Mouse (Mus musculus) spleen, postnatal 0 days (tissue): ENCODE data around the gene Ttll7. TPM values are rescaled to one million over a fixed set of nuclear protein-coding genes. Genes with fewer than 3 reads are reported as not detected.

ENCODE experiments used
- polyA plus RNA-seq: library from polyadenylated mRNA; unstranded; fragments of >200 nt; fragmentation: Nextera tagmentation; extraction: Ambion mirVana; gene quantifications from 2 replicates; pipeline ENCODE4 v1.2.1, GENCODE M21; 2015

Gene Ttll7
- polyA plus RNA-seq: 1.2 and 1.4 TPM in 2 replicates

GRCm38 (mm10) chr3:146851966-146852891, at the start of gene Ttll7:
Gene Ttll7 (plus strand): TSS chr3:146852367.

GRCm38 (mm10) chr3:146812901-146813393, 39.2 kb upstream of the Ttll7 start, which contains the start of gene Prkacb:
Gene Prkacb (minus strand): TSS chr3:146812990.

Other genes starting within 250 kb of the Ttll7 start
- 0.18 and 0.36 TPM in 2 replicates for gene Dnase2b, start 236.8 kb upstream of the Ttll7 start, polyA plus RNA-seq
- gene 4930503B20Rik, start 201.1 kb upstream of the Ttll7 start, polyA plus RNA-seq: 0.11 TPM in 1 of 2 replicates, not detected in the other
- gene Samd13, start 166.8 kb upstream of the Ttll7 start, polyA plus RNA-seq: 0.76 and 0.77 TPM in 2 replicates
- gene Prkacb, start 39.4 kb upstream of the Ttll7 start, polyA plus RNA-seq: 18.2 and 24.3 TPM in 2 replicates